Mouse (Mus musculus) adrenal gland, postnatal 0 days (tissue): ENCODE results near the gene Mras. TPM values are rescaled to one million over a fixed set of nuclear protein-coding genes. Genes with fewer than 3 reads are reported as not detected.

Source experiments
- polyA plus RNA-seq: library from polyadenylated mRNA; unstranded; fragments of >200 nt; fragmentation: Nextera tagmentation; extraction: Ambion mirVana; gene quantifications from 2 replicates; pipeline ENCODE4 v1.2.1, GENCODE M21; 2015

The Mras gene
- 30.3 and 36.5 TPM in 2 replicates for polyA plus RNA-seq

DNA sequence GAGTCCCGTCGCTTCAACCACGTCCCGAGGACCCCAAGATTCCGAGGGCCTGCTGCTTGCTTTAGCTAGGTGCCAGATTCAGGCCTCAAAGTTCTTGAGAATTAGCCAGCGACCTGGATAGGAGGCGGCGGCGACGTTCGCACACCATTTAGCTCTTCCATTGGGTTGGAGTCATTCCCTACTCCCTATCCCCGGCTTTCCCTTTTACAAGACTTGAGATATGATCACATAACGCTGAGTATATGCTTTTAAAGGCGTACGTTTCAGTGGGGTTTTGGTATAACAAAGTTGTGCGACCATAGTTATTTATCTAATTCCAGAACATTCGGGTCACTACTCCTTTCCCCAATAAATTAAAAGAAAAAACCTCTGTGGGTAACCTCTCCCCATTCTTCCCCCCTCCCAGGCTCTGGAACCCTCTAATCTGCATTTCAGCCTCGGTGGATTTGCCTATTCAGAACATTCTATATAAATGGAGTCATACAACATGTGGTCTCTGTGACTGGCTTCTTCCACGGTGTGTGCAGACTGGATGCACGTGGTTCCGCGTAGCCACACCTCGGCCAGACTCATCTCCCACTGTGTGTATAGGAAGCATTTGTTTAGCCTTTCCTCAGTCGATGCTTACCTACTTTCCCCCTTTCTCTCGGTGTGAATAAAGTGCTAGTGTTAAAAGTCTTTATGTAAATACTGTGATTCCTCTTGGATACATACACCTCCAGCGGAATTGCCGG is at the start of gene Mras:
Mras (minus strand) TSS at position 351 of the 734 bp plus-strand sequence.

DNA sequence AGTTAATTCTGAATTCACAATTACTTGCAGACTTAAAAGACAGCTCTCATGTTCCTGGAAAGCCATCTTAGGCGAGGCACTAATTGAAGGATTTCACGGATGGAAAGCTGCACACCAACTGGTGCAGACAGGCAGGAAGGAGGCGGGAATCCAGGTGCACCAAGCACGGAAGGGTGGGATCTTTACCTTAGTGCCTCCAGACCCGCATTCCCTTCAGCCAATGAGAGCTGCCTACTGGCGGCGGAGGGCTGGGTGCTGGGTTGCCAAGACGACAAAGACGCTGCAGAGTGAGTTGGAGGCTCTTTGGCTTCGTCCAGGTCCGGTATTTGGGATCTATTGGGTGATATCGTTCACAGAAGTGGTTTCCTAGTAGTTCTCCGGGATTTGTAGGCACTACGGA is 14.0 kb upstream of the Mras start, which contains the start of gene Nme9:
Nme9 (plus strand) TSS at position 315 of the 400 bp plus-strand sequence.

GRCm38 (mm10) chr9:99357921-99358692 is 79.1 kb downstream of the Mras start, which contains the start of gene Esyt3:
TSS of gene Esyt3 (minus strand) at chr9:99358557.

Other genes with a start within 250 kb of the Mras start
- not detected in 2 replicates for gene Faiml, start 200.1 kb downstream of the Mras start, polyA plus RNA-seq
- gene Cep70, start 194.0 kb downstream of the Mras start, polyA plus RNA-seq: 18.6 and 18.7 TPM in 2 replicates
- 0.57 and 0.66 TPM in 2 replicates for gene Esyt3, start 78.8 kb downstream of the Mras start, polyA plus RNA-seq
- gene Nme9, start 14.1 kb upstream of the Mras start, polyA plus RNA-seq: not detected in 2 replicates
- 16.6 and 22.3 TPM in 2 replicates for gene Armc8, start 131.5 kb upstream of the Mras start, polyA plus RNA-seq
- gene Dbr1, start 138.4 kb upstream of the Mras start, polyA plus RNA-seq: 19.4 and 23.9 TPM in 2 replicates
- 0.08 TPM in 1 of 2 replicates, not detected in the other for gene A4gnt, start 175.1 kb upstream of the Mras start, polyA plus RNA-seq
- gene Dzip1l, start 192.1 kb upstream of the Mras start, polyA plus RNA-seq: 5.6 and 6.5 TPM in 2 replicates